Mouse (Mus musculus) liver, postnatal 0 days (tissue): ENCODE data around the gene Atg16l1.

Experiments
- CTCF ChIP-seq: sonication (generic); IDR thresholded peaks from 2 replicates; pipeline ENCODE4 v1.5.1; 2016; ENCODE audit warnings: antibody characterized with exemption, low read depth
- EP300 ChIP-seq: IDR thresholded peaks from 2 replicates; pipeline ENCODE4 v1.6.1; 2016; ENCODE audit warnings: antibody characterized with exemption, low read depth, mild to moderate bottlenecking

DNA sequence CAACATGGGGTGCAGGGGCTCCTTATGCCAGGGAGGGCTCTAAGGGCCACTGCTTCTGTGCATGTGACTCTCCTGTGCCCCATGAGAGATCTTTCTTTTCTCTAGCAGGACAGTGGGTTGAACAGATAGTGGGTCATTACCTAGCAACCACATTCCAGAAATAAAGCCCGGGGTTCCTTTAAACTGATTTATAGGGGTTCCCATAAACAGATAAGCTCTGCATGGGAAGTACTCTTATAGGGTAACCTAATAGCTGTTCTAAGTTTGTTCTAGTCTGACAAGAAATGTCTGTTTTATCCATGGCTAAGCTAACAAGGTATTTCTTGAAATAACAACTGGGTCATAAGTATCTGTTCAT lies 43.1 kb upstream of the Atg16l1 start:
- TF ChIP-seq CTCF (no peak), EP300 (no peak)
